Mouse (Mus musculus) cortical plate, adult 2 months (tissue): ENCODE results near the gene Tas1r3.

Source experiments
- CTCF ChIP-seq: fragments of 200-500 bp; IDR thresholded peaks from 2 replicates; pipeline ENCODE4 v1.5.1; 2011; ENCODE audit warnings: mild to moderate bottlenecking, control low read depth, low read length; ENCODE audit not compliant: insufficient read depth; ENCODE audit errors: extremely low read depth
- POLR2A ChIP-seq: fragments of 200-500 bp; IDR thresholded peaks from 2 replicates; pipeline ENCODE4 v1.6.1; 2011; ENCODE audit warnings: mild to moderate bottlenecking, low read length, control low read depth; ENCODE audit not compliant: insufficient read depth; ENCODE audit errors: extremely low read depth

DNA sequence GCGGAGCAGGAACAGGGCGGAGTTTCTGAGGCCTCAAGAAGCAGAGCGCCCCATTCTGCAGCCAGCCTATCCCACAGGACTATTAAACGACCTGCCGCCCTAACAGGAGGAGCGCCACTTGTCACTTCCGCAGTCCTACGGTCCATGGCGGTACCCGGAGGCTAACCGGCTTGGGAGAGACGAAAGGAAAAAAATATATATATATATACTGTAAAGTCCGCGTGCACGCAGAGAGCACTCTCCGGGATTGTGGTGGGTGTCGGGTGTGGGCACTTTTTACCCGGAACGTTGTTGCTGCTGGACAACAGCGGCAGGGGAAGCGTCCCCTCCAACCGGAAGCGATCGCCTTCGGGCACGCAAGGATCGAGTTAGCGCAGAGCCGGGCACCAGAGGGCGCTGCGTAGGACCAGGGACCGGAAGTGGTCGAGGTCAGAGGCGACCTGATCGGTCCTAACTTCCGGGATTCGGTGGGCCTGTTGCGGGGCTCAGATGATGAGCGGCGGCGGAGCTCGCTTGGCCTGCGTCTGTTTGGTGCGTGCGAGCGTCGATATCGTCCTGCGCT is 31.9 kb downstream of the Tas1r3 start, which contains the start of gene Aurkaip1:
- TF ChIP-seq CTCF: peak; percentile 72
- TF ChIP-seq POLR2A: peak; percentile 68
